In genomic region chr15:86920185-86920584, GRCm38 (mm10) we compare ENCODE assay signal across 20 mouse cellular contexts.
DNase-seq lines count a peak whose midpoint lies in the region; ATAC-seq and TF ChIP-seq lines count a peak whose summit lies in the region.
"Had no signal": no experiment of that assay in that cellular context is flagged by ENCODE, and none has a peak within 500 bp of the region (broad histone marks: within the 10 kb centered on the region; RNA-seq: fewer than 3 reads in every experiment).

No protein-coding gene starts in this region.

- WGBS in forebrain, postnatal 0 days = 19% methylated on average over 7 of the region's 7 CpGs
- WGBS in forebrain, embryonic 13.5 days = 18% methylated on average over 7 of the region's 7 CpGs
- 12% methylated on average over 7 of the region's 7 CpGs for WGBS in hindbrain, embryonic 11.5 days
- WGBS in hindbrain, postnatal 0 days = 13% methylated on average over 7 of the region's 7 CpGs
- WGBS in midbrain, embryonic 16.5 days = 2% methylated on average over 7 of the region's 7 CpGs

- H3K27ac ChIP-seq in forebrain, postnatal 0 days (ENCODE audit: low read depth, low read length) = no peak overlapping the region
- no peak overlapping the region for H3K27ac ChIP-seq in forebrain, embryonic 13.5 days
- H3K27ac ChIP-seq in hindbrain, embryonic 11.5 days (ENCODE audit: low read depth, low read length) = peak overlapping the region; percentile 62; the same call in 1 of the 2 replicates
- no peak overlapping the region for H3K27ac ChIP-seq in hindbrain, postnatal 0 days
- H3K27ac ChIP-seq in midbrain, embryonic 16.5 days (ENCODE audit: low read length) = peak overlapping the region; percentile 24; the same call in 1 of the 2 replicates
- H3K27ac ChIP-seq: forebrain, embryonic 15.5 days; left cerebral cortex, adult 2 months; limb, embryonic 10.5 days had no signal

- H3K9ac ChIP-seq in forebrain, postnatal 0 days = no peak overlapping the region
- no peak overlapping the region for H3K9ac ChIP-seq in forebrain, embryonic 13.5 days
- no peak overlapping the region for H3K9ac ChIP-seq in hindbrain, embryonic 11.5 days (ENCODE audit: low read depth, low read length)
- no peak overlapping the region for H3K9ac ChIP-seq in hindbrain, postnatal 0 days (replicated peaks; ENCODE audit: low read length)
- H3K9ac ChIP-seq in midbrain, embryonic 16.5 days (ENCODE audit: low read depth, low read length) = no peak overlapping the region
- H3K9ac ChIP-seq: forebrain, embryonic 15.5 days; heart, embryonic 12.5 days; liver, postnatal 0 days had no signal

- H3K27me3 ChIP-seq in forebrain, postnatal 0 days (ENCODE audit: insufficient read depth, low read length) = no peaks in the 10 kb centered on the region
- no peaks in the 10 kb centered on the region for H3K27me3 ChIP-seq in forebrain, embryonic 13.5 days
- H3K27me3 ChIP-seq in hindbrain, embryonic 11.5 days (ENCODE audit: control insufficient read depth, insufficient read depth, low read length) = no peaks in the 10 kb centered on the region
- no peaks in the 10 kb centered on the region for H3K27me3 ChIP-seq in hindbrain, postnatal 0 days (ENCODE audit: insufficient read depth, low read length)
- no peaks in the 10 kb centered on the region for H3K27me3 ChIP-seq in midbrain, embryonic 16.5 days (ENCODE audit: control insufficient read depth, insufficient read depth, low read depth, low read length)
- H3K27me3 ChIP-seq: forebrain, embryonic 15.5 days had no signal

- ATAC-seq in forebrain, postnatal 0 days = 0 out of 2 replicates have a peak, but pooled peaks have one; percentile 16
- no peak for ATAC-seq in forebrain, embryonic 13.5 days
- ATAC-seq in hindbrain, embryonic 11.5 days (ENCODE audit: low FRiP score) = peak; percentile 22; the same call in 1 of the 2 replicates
- no peak for ATAC-seq in hindbrain, postnatal 0 days
- peak; percentile 50; the same call in 1 of the 2 replicates for ATAC-seq in midbrain, embryonic 16.5 days
- ATAC-seq in inflammation-experienced regulatory T-cells, adult 6 months = no peak
- ATAC-seq: forebrain, embryonic 15.5 days; liver, postnatal 0 days had no signal

- no peaks in the 10 kb centered on the region for H3K9me3 ChIP-seq in forebrain, postnatal 0 days (ENCODE audit: low read length)
- H3K9me3 ChIP-seq in forebrain, embryonic 13.5 days (replicated peaks) = no peaks in the 10 kb centered on the region
- H3K9me3 ChIP-seq in hindbrain, embryonic 11.5 days (ENCODE audit: control insufficient read depth, low read length) = no peaks in the 10 kb centered on the region
- H3K9me3 ChIP-seq in hindbrain, postnatal 0 days (ENCODE audit: low read length) = no peaks in the 10 kb centered on the region
- H3K9me3 ChIP-seq in midbrain, embryonic 16.5 days (replicated peaks; ENCODE audit: control insufficient read depth, low read length, poor library complexity, severe bottlenecking) = no peaks in the 10 kb centered on the region
- H3K9me3 ChIP-seq: forebrain, embryonic 15.5 days; heart, embryonic 12.5 days; limb, embryonic 10.5 days had no signal

- peaks cover 11% of the 10 kb centered on the region for H3K4me1 ChIP-seq in forebrain, postnatal 0 days (ENCODE audit: insufficient read depth)
- peaks cover 30% of the 10 kb centered on the region for H3K4me1 ChIP-seq in forebrain, embryonic 13.5 days
- 0 out of 2 replicates have a peak, but pooled peaks cover 2% of the 10 kb centered on the region for H3K4me1 ChIP-seq in hindbrain, embryonic 11.5 days (replicated peaks; ENCODE audit: control insufficient read depth, insufficient read depth, low read length)
- peaks cover 14% of the 10 kb centered on the region for H3K4me1 ChIP-seq in hindbrain, postnatal 0 days (ENCODE audit: insufficient read depth, low read length)
- H3K4me1 ChIP-seq in midbrain, embryonic 16.5 days (ENCODE audit: control insufficient read depth, insufficient read depth, low read length) = peaks cover 29% of the 10 kb centered on the region

- no peak for DNase-seq in forebrain, postnatal 0 days
- peak; percentile 12 for DNase-seq in hindbrain, embryonic 11.5 days (ENCODE audit: low spot score)
- peak; percentile 47 for DNase-seq in hindbrain, postnatal 0 days (ENCODE audit: low spot score)
- no peak for DNase-seq in gastrocnemius, postnatal 10 days
- DNase-seq in spleen, postnatal 10 days (ENCODE audit: low spot score in 2 of 2) = no peak
- DNase-seq: heart, postnatal 14 days; kidney, adult 9 months; kidney, postnatal 36 days; liver, postnatal 0 days; lung, postnatal 10 days; right cerebral cortex, adult 18-20 months; thymus, postnatal 25 days had no signal

- TF ChIP-seq CTCF in forebrain, postnatal 0 days (IDR thresholded peaks at IDR 0.05; ENCODE audit: low read depth) = no peak
- no peak for TF ChIP-seq CTCF in hindbrain, postnatal 0 days (IDR thresholded peaks at IDR 0.05; ENCODE audit: low read depth)

- no peaks in the 10 kb centered on the region for H3K36me3 ChIP-seq in forebrain, postnatal 0 days (ENCODE audit: insufficient read depth)
- H3K36me3 ChIP-seq in forebrain, embryonic 13.5 days (ENCODE audit: poor library complexity, severe bottlenecking) = no peaks in the 10 kb centered on the region
- H3K36me3 ChIP-seq in hindbrain, embryonic 11.5 days (ENCODE audit: control insufficient read depth, insufficient read depth, low read length) = no peaks in the 10 kb centered on the region
- no peaks in the 10 kb centered on the region for H3K36me3 ChIP-seq in hindbrain, postnatal 0 days (ENCODE audit: insufficient read depth, low read length)
- no peaks in the 10 kb centered on the region for H3K36me3 ChIP-seq in midbrain, embryonic 16.5 days (ENCODE audit: control insufficient read depth, insufficient read depth, low read length)
- H3K36me3 ChIP-seq: forebrain, embryonic 15.5 days; heart, embryonic 12.5 days; limb, embryonic 10.5 days had no signal

- H3K4me3 ChIP-seq in forebrain, postnatal 0 days (ENCODE audit: low read depth, low read length) = no peak overlapping the region
- no peak overlapping the region for H3K4me3 ChIP-seq in forebrain, embryonic 13.5 days
- H3K4me3 ChIP-seq in hindbrain, embryonic 11.5 days (ENCODE audit: low read depth, low read length) = no peak overlapping the region
- H3K4me3 ChIP-seq in hindbrain, postnatal 0 days (ENCODE audit: low read length) = no peak overlapping the region
- H3K4me3 ChIP-seq in midbrain, embryonic 16.5 days (ENCODE audit: low read depth, low read length) = no peak overlapping the region
- H3K4me3 ChIP-seq: forebrain, embryonic 15.5 days; heart, embryonic 12.5 days; left cerebral cortex, adult 2 months; limb, embryonic 10.5 days; myocyte had no signal

- no peak overlapping the region for H3K4me2 ChIP-seq in forebrain, postnatal 0 days (ENCODE audit: low read depth)
- no peak overlapping the region for H3K4me2 ChIP-seq in forebrain, embryonic 13.5 days
- H3K4me2 ChIP-seq in hindbrain, embryonic 11.5 days (replicated peaks; ENCODE audit: low read depth, low read length) = no peak overlapping the region
- no peak overlapping the region for H3K4me2 ChIP-seq in hindbrain, postnatal 0 days (ENCODE audit: low read depth, low read length)
- no peak overlapping the region for H3K4me2 ChIP-seq in midbrain, embryonic 16.5 days (ENCODE audit: low read length)
- H3K4me2 ChIP-seq: forebrain, embryonic 15.5 days; heart, embryonic 12.5 days had no signal

Comparison
In these comparisons a context has a peak if more than half of its experiments do, and no peak if none do; other contexts are left out.
1. ATAC-seq: peak in forebrain, postnatal 0 days (single experiment), hindbrain, embryonic 11.5 days (single experiment) and midbrain, embryonic 16.5 days (single experiment); none in forebrain, embryonic 13.5 days (single experiment), hindbrain, postnatal 0 days (single experiment) and inflammation-experienced regulatory T-cells, adult 6 months (single experiment).
2. H3K27ac ChIP-seq: peak in hindbrain, embryonic 11.5 days (single experiment) and midbrain, embryonic 16.5 days (single experiment); none in forebrain, postnatal 0 days (single experiment), forebrain, embryonic 13.5 days (single experiment) and hindbrain, postnatal 0 days (single experiment).
3. DNase-seq: peak in hindbrain, embryonic 11.5 days (single experiment) and hindbrain, postnatal 0 days (single experiment); none in forebrain, postnatal 0 days (single experiment), gastrocnemius, postnatal 10 days (single experiment) and spleen, postnatal 10 days (0 of 2).